Mouse (Mus musculus): ENCODE results near the gene Ier5.

DNA sequence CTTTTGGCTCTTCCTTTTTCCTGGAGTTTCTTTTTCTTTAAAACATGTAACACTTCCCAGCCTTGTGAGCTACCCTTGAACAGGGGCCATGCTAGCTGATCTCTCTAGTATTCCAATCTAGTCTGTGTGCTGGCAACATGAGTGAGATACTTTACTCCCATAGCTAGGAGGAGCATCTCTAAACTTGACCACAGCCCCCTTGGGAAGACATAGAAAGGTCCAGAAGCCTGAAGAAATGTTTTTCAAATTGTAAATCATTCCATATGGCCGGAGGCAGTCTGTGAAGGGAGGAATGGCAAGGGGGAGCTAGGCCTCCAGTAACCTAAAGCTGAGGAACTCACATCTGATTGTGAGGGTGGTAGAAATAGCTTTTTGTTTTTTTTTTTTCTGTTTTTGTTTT, 8.7 kb downstream of the Ier5 start:
- TF ChIP-seq CTCF (IDR thresholded peaks at IDR 0.05; ENCODE audit: insufficient read depth, low read depth, low read length) (no peak), POLR2A (IDR thresholded peaks at IDR 0.05; ENCODE audit: insufficient read depth, low read depth, low read length) (no peak)
